Mouse (Mus musculus): ENCODE measurements at regions not wholly inside any gene's neighbourhood (a gene's known extent, or its start where the extent isn't known, plus 50 kb on each side); places are given as distances from the start of the nearest gene placed in this dataset.

DNA sequence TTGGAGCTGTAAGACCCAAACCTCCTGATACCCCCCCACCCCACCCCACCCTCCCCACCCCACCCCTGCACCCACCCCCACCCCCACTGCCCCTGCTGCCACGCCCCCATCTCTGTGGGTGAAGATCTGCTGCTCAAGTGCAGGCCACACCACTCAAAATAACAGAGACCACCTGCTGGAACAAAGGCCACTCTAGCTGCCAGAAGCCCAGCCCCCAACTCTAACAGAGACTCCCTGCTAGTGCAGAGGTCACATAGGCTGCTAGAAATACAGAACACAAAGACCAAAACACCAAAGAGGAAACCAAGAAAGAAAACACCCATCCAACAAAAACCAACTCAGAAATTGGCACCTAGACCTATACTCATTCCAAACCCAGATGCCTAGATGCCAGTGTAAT, 58.9 kb downstream of the Olfr267 start:
- Histone ChIP-seq H3K9me3 (replicated peaks; ENCODE audit: low read length) (no peaks in the 10 kb centered on the region), H3K4me3 (replicated peaks in 1 of 3; ENCODE audit: low read depth in 2 of 3, low read length in 2 of 3, poor library complexity in 1 of 3) (no peak overlapping the region), H3K27me3 (replicated peaks) (no peaks in the 10 kb centered on the region), H3K36me3 (replicated peaks in 1 of 2; ENCODE audit: control insufficient read depth in 1 of 2, insufficient read depth in 1 of 2, low read length in 1 of 2) (no peaks in the 10 kb centered on the region), H3K79me2 (replicated peaks; ENCODE audit: control insufficient read depth, extremely low read depth, insufficient read depth, poor library complexity, severe bottlenecking) (no peaks in the 10 kb centered on the region), H3K4me1 (ENCODE audit: control insufficient read depth in 1 of 2, insufficient read depth in 2 of 2) (peaks cover 0 to 8% of the 10 kb centered on the region in 2 experiments; a peak in 2 of 4 replicates), H3K4me2 (ENCODE audit: insufficient read depth, low read depth, poor library complexity, severe bottlenecking) (no peak overlapping the region), H3K9ac (ENCODE audit: insufficient read depth, low read depth) (no peak overlapping the region), H3K27ac (ENCODE audit: insufficient read depth, low read depth) (no peak overlapping the region)
- in situ Hi-C loops (cut with MboI; ENCODE audit: low pct_ligation_motif_present, low pct_unique_long_range_greater_than_20kb, low sequenced_read_pairs) = loop anchor here (25.0 kb wide), 2 partner anchors 291 to 441 kb away; partner anchors contain the start of gene Musk
- dilution Hi-C loops (cut with MboI; ENCODE audit: extremely low pct_ligation_motif_present, extremely low pct_unique_long_range_greater_than_20kb, low sequenced_read_pairs) = no loop called here
- no peak for DNase-seq (ENCODE audit: extremely low read depth)
- no peak for TF ChIP-seq USF1 (IDR thresholded peaks at IDR 0.05; ENCODE audit: low read depth, low read length)
- no peak for TF ChIP-seq CHD1 (IDR thresholded peaks at IDR 0.05; ENCODE audit: low read depth, low read length)
- no peak for TF ChIP-seq ZKSCAN1 (IDR thresholded peaks at IDR 0.05; ENCODE audit: borderline replicate concordance, low read depth, low read length)

DNA sequence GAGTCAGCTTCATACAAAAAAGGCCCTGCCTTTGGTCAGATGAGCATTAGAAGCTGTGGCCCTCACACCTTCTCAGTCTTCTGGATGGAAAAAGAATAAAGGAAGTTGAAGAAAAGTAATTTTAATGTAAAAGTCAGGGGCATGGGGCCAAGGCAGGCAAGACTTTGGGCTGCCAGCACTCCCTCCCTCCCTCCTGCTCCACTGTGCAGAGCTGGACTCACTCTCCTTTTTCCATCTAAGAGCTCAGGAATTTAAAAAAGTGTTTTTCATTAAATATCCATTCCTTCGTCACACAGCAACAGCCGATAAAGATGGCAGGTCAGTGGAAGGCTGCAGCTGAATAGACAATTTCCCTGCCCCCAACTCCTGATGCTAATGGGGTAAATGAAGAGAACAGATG, 61.1 kb downstream of the Olfr267 start:
- no peak for TF ChIP-seq CHD1 (IDR thresholded peaks at IDR 0.05; ENCODE audit: low read depth, low read length)
- no peak for TF ChIP-seq NRF1 (IDR thresholded peaks at IDR 0.05; ENCODE audit: low read depth, low read length)
- no peak for TF ChIP-seq POLR2A (IDR thresholded peaks at IDR 0.05; ENCODE audit: low read depth, low read length)
- TF ChIP-seq E2F4 (IDR thresholded peaks at IDR 0.05; ENCODE audit: insufficient replicate concordance, low read depth, low read length) = no peak
- TF ChIP-seq ELF1 (IDR thresholded peaks at IDR 0.05; ENCODE audit: low read depth, low read length) = no peak
- TF ChIP-seq RCOR1 (conservative IDR thresholded peaks at IDR 0.05; ENCODE audit: low read depth, low read length) = no peak
- TF ChIP-seq USF2 (conservative IDR thresholded peaks at IDR 0.05; ENCODE audit: low read depth, low read length) = no peak
- TF ChIP-seq ZC3H11A (IDR thresholded peaks at IDR 0.05; ENCODE audit: low read depth, low read length) = no peak
- no peak for TF ChIP-seq GABPA (IDR thresholded peaks at IDR 0.05; ENCODE audit: insufficient replicate concordance, low read depth, low read length)
- dilution Hi-C loops (cut with MboI; ENCODE audit: extremely low pct_ligation_motif_present, extremely low pct_unique_long_range_greater_than_20kb, low sequenced_read_pairs) = no loop called here
- H3K4me1 ChIP-seq (ENCODE audit: control insufficient read depth in 1 of 2, insufficient read depth in 2 of 2) = peaks cover 0 to 8% of the 10 kb centered on the region in 2 experiments; a peak in 2 of 4 replicates

DNA sequence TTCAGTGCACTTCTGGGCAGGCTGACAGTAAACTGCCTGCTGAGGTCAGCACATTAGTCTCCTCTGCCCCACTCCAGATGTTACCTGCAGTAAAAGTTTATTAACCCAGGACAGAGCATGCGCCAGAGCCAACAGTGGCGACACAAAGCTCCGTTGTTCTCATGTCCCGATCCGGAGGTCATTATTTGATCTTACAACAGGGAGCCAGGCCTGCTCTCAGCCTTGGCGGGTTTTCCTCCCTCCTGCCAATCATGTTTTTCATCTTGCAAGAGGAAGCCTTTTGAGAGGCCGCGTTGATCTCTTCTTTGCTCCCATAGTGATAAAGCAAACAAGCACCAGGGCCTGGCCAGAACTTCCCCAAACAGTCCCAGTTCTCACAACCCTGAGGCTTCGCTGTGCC, 64.7 kb downstream of the Olfr267 start:
- Histone ChIP-seq H3K4me1 (ENCODE audit: control insufficient read depth in 1 of 2, insufficient read depth in 2 of 2) (no peaks in the 10 kb centered on the region), H3K4me2 (ENCODE audit: insufficient read depth, low read depth, poor library complexity, severe bottlenecking) (no peak overlapping the region), H3K9ac (ENCODE audit: insufficient read depth, low read depth) (no peak overlapping the region), H3K27me3 (replicated peaks) (no peaks in the 10 kb centered on the region), H3K27ac (ENCODE audit: insufficient read depth, low read depth) (no peak overlapping the region), H3K36me3 (replicated peaks in 1 of 2; ENCODE audit: control insufficient read depth in 1 of 2, insufficient read depth in 1 of 2, low read length in 1 of 2) (no peaks in the 10 kb centered on the region), H3K4me3 (replicated peaks in 1 of 3; ENCODE audit: low read depth in 2 of 3, low read length in 2 of 3, poor library complexity in 1 of 3) (no peak overlapping the region), H3K79me2 (replicated peaks; ENCODE audit: control insufficient read depth, extremely low read depth, insufficient read depth, poor library complexity, severe bottlenecking) (no peaks in the 10 kb centered on the region), H3K9me3 (replicated peaks; ENCODE audit: low read length) (no peaks in the 10 kb centered on the region)
- no peak for DNase-seq (ENCODE audit: extremely low read depth)
- TF ChIP-seq E2F4 (IDR thresholded peaks at IDR 0.05; ENCODE audit: insufficient replicate concordance, low read depth, low read length) (no peak), HCFC1 (IDR thresholded peaks at IDR 0.05; ENCODE audit: low read depth, low read length) (no peak), MAX (IDR thresholded peaks at IDR 0.05; ENCODE audit: low read length) (no peak), ETS1 (conservative IDR thresholded peaks at IDR 0.05; ENCODE audit: low read depth, low read length) (no peak), RAD21 (IDR thresholded peaks at IDR 0.05; ENCODE audit: low read depth, low read length) (no peak), CHD2 (IDR thresholded peaks at IDR 0.05; ENCODE audit: low read length) (no peak), TBP (conservative IDR thresholded peaks at IDR 0.05; ENCODE audit: low read depth, low read length) (no peak), ELF1 (IDR thresholded peaks at IDR 0.05; ENCODE audit: low read depth, low read length) (no peak), MEF2A (IDR thresholded peaks at IDR 0.05; ENCODE audit: borderline replicate concordance, low read depth, low read length) (no peak), KAT2A (IDR thresholded peaks at IDR 0.05; ENCODE audit: insufficient replicate concordance, low read length) (no peak), PAX5 (IDR thresholded peaks at IDR 0.05; ENCODE audit: low read length) (no peak), POLR2A (IDR thresholded peaks at IDR 0.05; ENCODE audit: low read depth, low read length) (no peak), JUN (IDR thresholded peaks at IDR 0.05; ENCODE audit: insufficient read depth, low read depth, low read length) (no peak)
- in situ Hi-C loops (cut with MboI; ENCODE audit: low pct_ligation_motif_present, low pct_unique_long_range_greater_than_20kb, low sequenced_read_pairs) (no loop called here), dilution Hi-C loops (cut with MboI; ENCODE audit: extremely low pct_ligation_motif_present, extremely low pct_unique_long_range_greater_than_20kb, low sequenced_read_pairs) (no loop called here)

More for the DNA sequence above, 61.1 kb downstream of the Olfr267 start:
- Histone ChIP-seq H3K9me3 (replicated peaks; ENCODE audit: low read length) (no peaks in the 10 kb centered on the region), H3K27ac (ENCODE audit: insufficient read depth, low read depth) (no peak overlapping the region), H3K4me2 (ENCODE audit: insufficient read depth, low read depth, poor library complexity, severe bottlenecking) (no peak overlapping the region), H3K4me3 (replicated peaks in 1 of 3; ENCODE audit: low read depth in 2 of 3, low read length in 2 of 3, poor library complexity in 1 of 3) (no peak overlapping the region), H3K36me3 (replicated peaks in 1 of 2; ENCODE audit: control insufficient read depth in 1 of 2, insufficient read depth in 1 of 2, low read length in 1 of 2) (no peaks in the 10 kb centered on the region), H3K27me3 (replicated peaks) (no peaks in the 10 kb centered on the region), H3K9ac (ENCODE audit: insufficient read depth, low read depth) (no peak overlapping the region), H3K79me2 (replicated peaks; ENCODE audit: control insufficient read depth, extremely low read depth, insufficient read depth, poor library complexity, severe bottlenecking) (no peaks in the 10 kb centered on the region)
- DNase-seq (ENCODE audit: extremely low read depth) = no peak
- in situ Hi-C loops (cut with MboI; ENCODE audit: low pct_ligation_motif_present, low pct_unique_long_range_greater_than_20kb, low sequenced_read_pairs) = loop anchor here (25.0 kb wide), 2 partner anchors 289 to 439 kb away; partner anchors contain the start of gene Musk
